Mouse (Mus musculus) macrophage (primary cell): Measurements from ENCODE around the gene Nlrp3. TPM values are rescaled to one million over a fixed set of nuclear protein-coding genes. Genes with fewer than 3 reads are reported as not detected.
"Not testable (repeated sequence)": the region's sequence is repeated elsewhere in the genome, so short reads cannot be mapped to it uniquely, and the experiment has no call there.

Source experiments
- H3K27ac ChIP-seq: fragments of 350-480 bp; formaldehyde crosslinking; 2 replicates; pipeline ENCODE4 v1.9.0; 2021
- H3K36me3 ChIP-seq: fragments of 350-480 bp; formaldehyde crosslinking; 2 replicates; pipeline ENCODE4 v1.9.0; 2021; ENCODE audit errors: inconsistent target
- H3K4me3 ChIP-seq: fragments of 350-480 bp; formaldehyde crosslinking; 2 replicates; pipeline ENCODE4 v1.9.0; 2021; ENCODE audit errors: inconsistent target
- H3K79me2 ChIP-seq: fragments of 350-480 bp; formaldehyde crosslinking; 2 replicates; pipeline ENCODE4 v1.9.0; 2021; ENCODE audit errors: inconsistent target
- WGBS: methylation state at CpG from one replicate; pipeline ENCODE4 v1.1.7; 2026; ENCODE audit warnings: inconsistent platforms; ENCODE audit not compliant: missing documents; 5-methylcytosine and 5-hydroxymethylcytosine counted together
- polyA plus RNA-seq: library from polyadenylated mRNA; stranded (reverse); fragments of 250-400 nt; gene quantifications from 3 replicates; pipeline ENCODE4 v1.2.4, GENCODE M21; 2018; ENCODE audit warnings: inconsistent platforms

Gene Nlrp3
- polyA plus RNA-seq, 1 experiment from 2014 or later, result 12.7 TPM

GRCm38 (mm10) chr11:59554535-59554934, 13.2 kb downstream of the Nlrp3 start:
- Histone ChIP-seq H3K36me3 (peaks cover 39% of the 10 kb centered on the region; the same call in 1 of the 2 replicates), H3K4me3 (no peak overlapping the region), H3K79me2 (peaks cover 99% of the 10 kb centered on the region), H3K27ac (peak overlapping the region; percentile 75)
- 29% methylated on average over 8 of the region's 8 CpGs for WGBS

- H3K79me2 ChIP-seq, result peaks cover 55% of the 10 kb centered on the region
- no peak overlapping the region for H3K27ac ChIP-seq
- WGBS, result 58% methylated on average over 3 of the region's 3 CpGs
- H3K4me3 ChIP-seq, result no peak overlapping the region
- H3K36me3 ChIP-seq, result peaks cover 38% of the 10 kb centered on the region
Measured at GRCm38 (mm10) chr11:59560906-59561305, 19.5 kb downstream of the Nlrp3 start.

DNA sequence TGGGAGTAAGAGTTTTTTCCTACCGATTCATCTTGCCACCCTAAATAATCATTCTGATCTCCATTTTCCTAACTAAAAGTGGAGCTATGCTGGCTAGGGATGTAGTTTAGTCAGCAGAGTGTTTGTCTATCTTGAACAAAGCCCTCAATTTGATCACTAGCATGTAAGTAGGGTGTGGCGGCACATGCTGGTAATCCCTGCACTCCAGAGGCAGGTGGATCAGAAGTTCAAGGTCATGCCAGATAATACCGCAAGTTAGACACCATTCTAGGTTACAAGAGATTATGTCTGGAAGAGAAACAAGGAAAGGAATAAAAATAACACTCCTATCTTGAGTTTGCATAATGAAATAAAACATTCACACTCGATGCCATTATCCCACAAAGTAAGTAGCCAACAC, 21.0 kb downstream of the Nlrp3 start:
- Histone ChIP-seq H3K79me2 (peaks cover 41% of the 10 kb centered on the region), H3K36me3 (peaks cover 49% of the 10 kb centered on the region), H3K27ac (peak overlapping the region; percentile 0; the same call in 1 of the 2 replicates), H3K4me3 (no peak overlapping the region)
- 93% methylated on average over 4 of the region's 4 CpGs for WGBS

- no peak overlapping the region for H3K4me3 ChIP-seq
- peaks cover 49% of the 10 kb centered on the region for H3K36me3 ChIP-seq
- peaks cover 37% of the 10 kb centered on the region for H3K79me2 ChIP-seq
- 24% methylated on average over 9 of the region's 9 CpGs for WGBS
- H3K27ac ChIP-seq, result no peak overlapping the region
Measured at GRCm38 (mm10) chr11:59562837-59563236, 21.5 kb downstream of the Nlrp3 start.

- Histone ChIP-seq H3K36me3 (peaks cover 27% of the 10 kb centered on the region), H3K79me2 (no peaks in the 10 kb centered on the region), H3K4me3 (no peak overlapping the region), H3K27ac (no peak overlapping the region)
- 42% methylated on average over 3 of the region's 3 CpGs for whole genome bisulfite sequencing
Measured at GRCm38 (mm10) chr11:59569306-59569705, 27.9 kb downstream of the Nlrp3 start.

DNA sequence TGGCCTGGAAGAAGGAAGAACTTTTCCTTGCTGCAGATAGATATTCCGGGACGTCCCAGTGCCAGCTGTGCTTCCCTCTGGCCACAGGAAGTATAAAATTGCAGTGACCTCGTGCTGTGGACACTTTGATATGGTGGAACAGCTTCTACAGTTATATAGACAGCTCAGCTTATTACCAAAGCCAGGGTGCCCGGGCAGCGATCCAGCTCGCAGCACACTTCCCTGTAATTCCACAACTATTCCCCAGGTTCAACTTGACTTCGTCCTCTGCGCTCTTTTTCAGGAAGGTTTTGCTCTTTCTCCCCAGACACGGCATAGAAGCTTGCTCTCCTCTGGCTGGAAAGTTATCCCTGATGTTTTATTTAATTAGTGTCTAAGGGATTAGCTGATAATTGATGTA, 34.4 kb downstream of the Nlrp3 start:
- WGBS, result 57% methylated on average over 9 of the region's 9 CpGs
- Histone ChIP-seq H3K4me3 (no peak overlapping the region), H3K36me3 (no peaks in the 10 kb centered on the region), H3K79me2 (no peaks in the 10 kb centered on the region), H3K27ac (no peak overlapping the region)

- not testable (repeated sequence) for H3K79me2 ChIP-seq, H3K4me3 ChIP-seq, H3K27ac ChIP-seq, H3K36me3 ChIP-seq
Measured at GRCm38 (mm10) chr11:59576135-59576534, 34.8 kb downstream of the Nlrp3 start, which contains the start of gene Olfr222. Olfr222 (minus strand) TSS chr11:59576235.

GRCm38 (mm10) chr11:59584539-59584938, 43.2 kb downstream of the Nlrp3 start:
- no peak overlapping the region for H3K27ac ChIP-seq
- H3K79me2 ChIP-seq, result no peaks in the 10 kb centered on the region
- H3K4me3 ChIP-seq, result no peak overlapping the region
- WGBS, result 19% methylated on average over 6 of the region's 6 CpGs
- no peaks in the 10 kb centered on the region for H3K36me3 ChIP-seq

DNA sequence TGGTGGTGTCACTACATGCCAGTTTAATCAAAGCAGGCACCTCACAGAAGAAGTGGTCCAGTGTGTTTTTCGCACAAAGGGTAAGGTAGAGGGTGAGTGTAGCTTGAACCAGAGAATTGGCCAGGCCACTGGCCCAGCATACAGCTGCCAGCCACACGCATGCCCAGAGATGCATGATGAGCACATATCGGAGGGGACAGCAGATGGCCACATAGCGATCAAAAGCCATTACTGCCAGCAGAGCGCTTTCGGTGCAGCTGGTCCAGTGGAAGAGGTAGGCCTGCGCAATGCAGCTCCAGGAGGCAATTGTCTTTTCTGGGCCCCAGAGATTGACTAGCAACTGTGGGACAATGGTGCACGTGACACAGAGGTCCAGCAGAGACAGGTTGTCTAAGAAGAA, 48.1 kb downstream of the Nlrp3 start:
- 91% methylated on average over 8 of the region's 8 CpGs for WGBS
- Histone ChIP-seq H3K4me3 (no peak overlapping the region), H3K79me2 (no peaks in the 10 kb centered on the region), H3K36me3 (no peaks in the 10 kb centered on the region), H3K27ac (no peak overlapping the region)

DNA sequence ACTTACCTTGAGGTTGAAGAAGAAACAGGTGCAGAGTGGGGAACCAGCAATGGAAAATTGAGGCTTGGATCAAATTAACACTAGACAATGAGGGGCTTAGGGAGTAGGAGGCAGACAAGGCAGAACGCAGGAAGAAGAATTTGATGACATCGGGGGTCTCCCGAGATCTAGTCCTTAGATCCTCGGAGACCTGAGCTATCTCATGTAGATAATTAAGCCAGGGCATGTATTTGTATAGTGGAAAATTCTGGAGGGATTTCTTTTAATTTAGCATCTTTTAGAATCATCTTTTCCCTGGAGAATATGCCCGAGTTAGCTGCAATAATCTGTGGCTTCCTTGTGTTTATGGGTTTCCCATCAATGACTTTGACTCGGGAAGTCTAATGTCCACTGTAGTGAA, 51.8 kb downstream of the Nlrp3 start, which contains the start of gene Olfr223:
Gene Olfr223, minus strand, starts transcription at position 101 of the 400 bp plus-strand sequence.
- Histone ChIP-seq H3K79me2 (no peaks in the 10 kb centered on the region), H3K27ac (no peak within 1 kb of the TSS), H3K36me3 (no peaks in the 10 kb centered on the region), H3K4me3 (no peak within 1 kb of the TSS)
- 88% methylated on average over 6 of the region's 6 CpGs for WGBS

GRCm38 (mm10) chr11:59596091-59596490, 54.7 kb downstream of the Nlrp3 start:
- Histone ChIP-seq H3K4me3 (no peak overlapping the region), H3K36me3 (no peaks in the 10 kb centered on the region), H3K79me2 (no peaks in the 10 kb centered on the region), H3K27ac (no peak overlapping the region)
- 21% methylated on average over 4 of the region's 4 CpGs for WGBS

DNA sequence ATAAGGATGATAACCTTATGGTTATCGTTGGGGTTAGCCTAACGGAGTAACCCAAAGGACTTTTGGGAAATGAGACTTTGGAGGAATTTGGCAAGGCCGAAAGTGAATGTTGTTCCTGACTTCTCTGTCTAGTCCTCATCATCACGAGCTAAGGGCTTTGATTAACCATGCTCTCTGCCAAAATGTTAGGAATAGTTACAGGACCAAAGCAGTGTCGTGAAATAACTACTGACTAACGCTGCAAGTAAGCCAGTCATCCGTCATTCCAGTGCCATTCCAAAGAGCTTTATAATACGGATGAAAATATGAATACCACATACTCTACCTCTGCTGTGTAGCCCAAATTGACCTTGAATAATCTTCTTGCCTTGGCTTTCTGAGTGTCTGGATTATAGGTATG, 55.6 kb downstream of the Nlrp3 start:
- Histone ChIP-seq H3K79me2 (no peaks in the 10 kb centered on the region), H3K36me3 (no peaks in the 10 kb centered on the region), H3K4me3 (no peak overlapping the region), H3K27ac (no peak overlapping the region)
- 89% methylated on average over 8 of the region's 8 CpGs for WGBS

DNA sequence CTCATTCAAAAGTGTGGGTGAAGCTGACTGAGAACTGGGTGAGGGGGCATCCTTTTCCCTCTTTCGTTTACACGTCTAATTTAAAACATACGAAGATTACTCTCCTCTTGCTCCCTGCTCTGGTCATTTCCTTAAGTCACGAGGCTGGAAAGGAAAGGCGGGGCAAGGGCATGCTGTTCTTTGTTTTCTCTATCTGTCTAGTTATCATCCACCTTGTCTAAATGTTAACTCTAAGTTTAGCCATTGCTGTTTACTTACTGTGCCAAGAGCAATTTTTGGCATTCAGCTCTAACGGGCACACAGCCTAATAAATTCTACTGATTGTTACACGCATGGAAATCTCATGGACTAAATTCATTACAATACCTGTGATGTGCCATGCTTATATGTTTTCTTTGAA, 57.8 kb downstream of the Nlrp3 start:
- WGBS, result 70% methylated on average over 7 of the region's 7 CpGs
- no peaks in the 10 kb centered on the region for H3K36me3 ChIP-seq
- no peaks in the 10 kb centered on the region for H3K79me2 ChIP-seq
- H3K4me3 ChIP-seq, result no peak overlapping the region
- no peak overlapping the region for H3K27ac ChIP-seq

DNA sequence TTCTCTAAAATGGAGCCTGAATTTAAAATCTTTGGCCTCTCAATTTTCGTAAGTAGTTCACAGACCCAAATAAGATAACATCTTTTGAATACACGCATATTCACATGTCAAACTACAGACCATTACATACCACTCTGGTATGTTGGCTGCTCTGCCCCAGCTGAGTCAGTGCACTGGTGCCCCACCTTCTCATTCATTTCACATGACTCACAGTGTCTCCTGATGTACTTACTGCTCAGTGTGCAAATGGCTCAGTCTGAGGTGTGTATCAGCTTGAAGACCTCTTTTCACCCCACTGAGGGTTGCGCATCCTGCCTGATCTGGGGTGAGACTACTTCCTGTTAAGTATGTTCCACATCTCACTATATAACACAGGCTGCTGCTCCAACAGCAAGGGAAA, 59.5 kb downstream of the Nlrp3 start:
- no peaks in the 10 kb centered on the region for H3K79me2 ChIP-seq
- H3K27ac ChIP-seq, result no peak overlapping the region
- WGBS, result 83% methylated on average over 3 of the region's 3 CpGs
- no peaks in the 10 kb centered on the region for H3K36me3 ChIP-seq
- no peak overlapping the region for H3K4me3 ChIP-seq

DNA sequence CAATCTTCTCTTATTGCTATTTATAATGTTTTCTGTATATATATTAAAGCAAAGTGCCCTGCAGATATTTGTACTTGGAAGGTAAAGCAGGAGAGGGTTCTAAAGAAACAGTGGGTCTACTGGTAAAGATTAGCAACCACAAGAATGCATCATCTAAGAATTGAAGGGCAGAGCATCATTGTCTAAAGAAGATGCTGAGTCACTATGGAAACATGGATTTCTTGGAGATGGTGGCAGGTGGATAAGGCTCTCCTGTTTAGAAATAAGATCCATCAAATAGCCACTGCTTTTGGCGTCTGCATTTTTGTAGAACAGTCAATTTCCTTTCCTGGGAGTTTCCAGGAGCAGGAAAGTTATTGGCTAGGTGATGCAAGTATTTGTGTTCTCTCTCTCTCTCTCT, 60.9 kb downstream of the Nlrp3 start:
- no peaks in the 10 kb centered on the region for H3K36me3 ChIP-seq
- 71% methylated on average over 1 of the region's 1 CpGs for WGBS
- H3K79me2 ChIP-seq, result no peaks in the 10 kb centered on the region
- no peak overlapping the region for H3K27ac ChIP-seq
- H3K4me3 ChIP-seq, result no peak overlapping the region

GRCm38 (mm10) chr11:59611646-59612045, 70.3 kb downstream of the Nlrp3 start:
- Histone ChIP-seq H3K36me3 (no peaks in the 10 kb centered on the region), H3K4me3 (no peak overlapping the region), H3K27ac (no peak overlapping the region), H3K79me2 (no peaks in the 10 kb centered on the region)
- 77% methylated on average over 5 of the region's 5 CpGs for WGBS
